Mouse (Mus musculus) liver, embryonic 13.5 days (tissue): ENCODE data around the gene Med24. TPM values are rescaled to one million over a fixed set of nuclear protein-coding genes. Genes with fewer than 3 reads are reported as not detected.

Source experiments
- ATAC-seq: fragments of 200-750 bp; cut with Nextera tagmentation; 2 replicates; pipeline ENCODE4 v1.8.0; 2017; ENCODE audit warnings: low read depth, mild to moderate bottlenecking, moderate number of reproducible peaks, moderate library complexity
- DNase-seq: peaks from one replicate; pipeline ENCODE4 v3.0.0; 2022
- H3K27ac ChIP-seq: fragments of 300-500 bp; sonication (generic); 2 replicates; pipeline ENCODE4 v1.5.1; 2015; ENCODE audit warnings: moderate library complexity, mild to moderate bottlenecking, inconsistent platforms
- H3K27me3 ChIP-seq: fragments of 300-500 bp; sonication (generic); 2 replicates; pipeline ENCODE4 v1.6.1; 2015; ENCODE audit warnings: mild to moderate bottlenecking, inconsistent platforms
- H3K36me3 ChIP-seq: fragments of 300-500 bp; sonication (generic); 2 replicates; pipeline ENCODE4 v1.6.1; 2015; ENCODE audit warnings: mild to moderate bottlenecking, inconsistent platforms
- H3K4me1 ChIP-seq: fragments of 300-500 bp; sonication (generic); replicated peaks from 2 replicates; pipeline ENCODE4 v1.6.1; 2015; ENCODE audit warnings: inconsistent platforms
- H3K4me2 ChIP-seq: fragments of 300-500 bp; sonication (generic); 2 replicates; pipeline ENCODE4 v1.6.1; 2015; ENCODE audit warnings: inconsistent platforms, mild to moderate bottlenecking, moderate library complexity
- H3K4me3 ChIP-seq: fragments of 300-500 bp; sonication (generic); replicated peaks from 2 replicates; pipeline ENCODE4 v1.5.1; 2015; ENCODE audit warnings: mild to moderate bottlenecking, inconsistent platforms
- H3K9ac ChIP-seq: fragments of 300-500 bp; sonication (generic); 2 replicates; pipeline ENCODE4 v1.6.1; 2015; ENCODE audit warnings: mild to moderate bottlenecking, inconsistent platforms
- H3K9me3 ChIP-seq: fragments of 300-500 bp; sonication (generic); replicated peaks from 2 replicates; pipeline ENCODE4 v1.6.1; 2016; ENCODE audit warnings: inconsistent platforms
- WGBS: fragments of 180-500 bp; shearing (Covaris S2); methylation state at CpG from one replicate; pipeline ENCODE4 v1.1.7; 2015; ENCODE audit not compliant: insufficient replicate concordance; 5-methylcytosine and 5-hydroxymethylcytosine counted together
- polyA plus RNA-seq: library from polyadenylated mRNA; unstranded; fragments of >200 nt; fragmentation: Nextera tagmentation; extraction: Ambion mirVana; gene quantifications from 2 replicates; pipeline ENCODE4 v1.2.1, GENCODE M21; 2015

Med24 gene
- polyA plus RNA-seq, 1 experiment from 2014 or later, result 27.6 TPM

DNA sequence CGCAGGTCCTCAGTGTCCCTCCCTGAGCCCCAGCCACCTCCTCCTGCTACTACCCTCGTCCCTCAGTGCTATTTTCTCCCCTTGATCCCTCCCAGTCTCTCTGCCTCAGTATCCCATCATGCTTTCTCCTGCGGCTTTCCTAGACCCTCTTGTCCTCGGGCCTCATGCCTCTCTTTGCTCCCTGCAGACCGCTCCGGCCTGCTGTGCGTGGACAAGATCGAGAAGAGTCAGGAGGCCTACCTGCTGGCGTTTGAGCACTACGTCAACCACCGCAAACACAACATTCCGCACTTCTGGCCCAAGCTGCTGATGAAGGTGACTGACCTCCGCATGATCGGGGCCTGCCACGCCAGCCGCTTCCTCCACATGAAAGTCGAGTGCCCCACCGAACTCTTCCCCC lies 34.9 kb upstream of the Med24 start:
- H3K4me3 ChIP-seq, result no peak overlapping the region
- ATAC-seq (no peak), DNase-seq (no peak)
- H3K4me1 ChIP-seq, result peaks cover 65% of the 10 kb centered on the region
- no peaks in the 10 kb centered on the region for H3K9me3 ChIP-seq
- H3K27ac ChIP-seq, result peak overlapping the region; percentile 32
- H3K9ac ChIP-seq, result no peak overlapping the region
- H3K27me3 ChIP-seq, result no peaks in the 10 kb centered on the region
- 79% methylated on average over 18 of the region's 18 CpGs for WGBS
- peaks cover 58% of the 10 kb centered on the region for H3K36me3 ChIP-seq
- H3K4me2 ChIP-seq, result no peak overlapping the region

DNA sequence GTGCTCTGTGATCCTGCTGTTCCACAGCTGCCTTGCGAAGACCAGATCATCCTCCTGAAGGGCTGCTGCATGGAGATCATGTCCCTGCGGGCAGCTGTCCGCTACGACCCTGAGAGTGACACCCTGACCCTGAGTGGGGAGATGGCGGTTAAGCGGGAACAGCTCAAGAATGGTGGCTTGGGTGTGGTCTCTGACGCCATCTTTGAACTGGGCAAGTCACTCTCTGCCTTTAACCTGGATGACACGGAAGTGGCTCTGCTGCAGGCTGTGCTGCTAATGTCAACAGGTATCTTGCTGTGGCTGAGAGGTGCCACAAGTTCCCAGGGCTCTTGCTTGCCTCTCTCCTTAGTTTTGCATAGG lies 34.2 kb upstream of the Med24 start:
- H3K4me1 ChIP-seq, result peaks cover 59% of the 10 kb centered on the region
- no peak for ATAC-seq
- H3K9ac ChIP-seq, result no peak overlapping the region
- no peak overlapping the region for H3K4me2 ChIP-seq
- DNase-seq, result no peak
- H3K9me3 ChIP-seq, result no peaks in the 10 kb centered on the region
- no peaks in the 10 kb centered on the region for H3K27me3 ChIP-seq
- H3K36me3 ChIP-seq, result peaks cover 60% of the 10 kb centered on the region
- WGBS, result 83% methylated on average over 8 of the region's 8 CpGs
- no peak overlapping the region for H3K4me3 ChIP-seq
- peak overlapping the region; percentile 32; the same call in 1 of the 2 replicates for H3K27ac ChIP-seq

DNA sequence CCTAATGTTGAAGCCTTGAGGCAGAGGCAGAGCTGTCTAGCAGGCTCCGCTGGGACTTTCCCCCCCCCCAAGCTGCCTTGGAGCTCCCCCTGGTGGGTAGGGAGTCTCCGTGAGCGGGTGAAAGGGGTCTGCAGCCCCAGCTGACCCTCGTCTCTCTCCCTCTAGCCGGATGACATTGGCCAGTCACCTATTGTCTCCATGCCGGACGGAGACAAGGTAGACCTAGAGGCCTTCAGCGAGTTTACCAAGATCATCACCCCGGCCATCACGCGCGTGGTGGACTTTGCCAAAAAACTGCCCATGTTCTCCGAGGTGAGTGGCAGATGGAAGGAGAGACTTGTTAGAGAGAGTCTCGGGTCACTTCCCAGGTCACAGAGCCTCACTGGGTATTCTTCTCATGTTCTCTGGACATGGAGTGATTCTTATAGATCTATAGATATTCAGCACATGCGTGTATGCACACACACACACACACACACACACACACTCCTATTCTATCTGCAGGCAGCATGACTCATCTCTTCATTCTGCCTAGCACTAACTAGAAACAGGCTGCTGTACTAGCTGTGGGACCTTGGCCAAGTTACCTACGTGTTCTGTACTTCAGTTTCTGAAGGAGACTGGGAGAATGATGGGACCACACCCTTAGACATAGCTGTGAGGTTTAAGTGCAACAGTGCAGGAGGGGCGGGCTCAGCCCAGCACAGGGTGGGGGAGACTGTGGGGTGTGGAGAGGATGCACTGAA lies 33.7 kb upstream of the Med24 start:
- WGBS, result 69% methylated on average over 17 of the region's 17 CpGs
- Histone ChIP-seq H3K4me2 (no peak overlapping the region), H3K27me3 (no peaks in the 10 kb centered on the region), H3K9me3 (no peaks in the 10 kb centered on the region), H3K4me3 (no peak overlapping the region), H3K36me3 (peaks cover 64% of the 10 kb centered on the region), H3K9ac (no peak overlapping the region), H3K27ac (peak overlapping the region; percentile 32; the same call in 1 of the 2 replicates), H3K4me1 (peaks cover 54% of the 10 kb centered on the region)
- ATAC-seq, result no peak
- no peak for DNase-seq

DNA sequence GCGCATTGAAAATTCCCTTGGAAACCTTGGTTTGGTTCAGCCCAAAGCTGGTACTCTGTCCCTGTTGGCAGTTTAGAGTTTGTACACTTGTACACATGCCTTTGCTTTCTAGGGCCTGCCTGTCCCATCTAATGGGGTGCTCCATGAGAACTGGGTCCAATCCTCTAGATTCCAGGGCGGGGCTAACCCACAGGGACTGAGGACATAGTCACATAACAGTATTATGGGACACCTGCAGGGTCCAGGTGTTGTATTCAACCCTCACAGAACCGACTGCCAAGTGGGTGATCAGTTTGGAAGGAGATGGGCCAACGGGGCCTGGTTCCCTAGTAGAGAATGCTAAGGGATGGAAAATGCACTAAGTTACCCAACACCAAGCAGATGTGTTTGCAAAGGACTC lies 32.7 kb upstream of the Med24 start:
- 85% methylated on average over 4 of the region's 4 CpGs for whole genome bisulfite sequencing

DNA sequence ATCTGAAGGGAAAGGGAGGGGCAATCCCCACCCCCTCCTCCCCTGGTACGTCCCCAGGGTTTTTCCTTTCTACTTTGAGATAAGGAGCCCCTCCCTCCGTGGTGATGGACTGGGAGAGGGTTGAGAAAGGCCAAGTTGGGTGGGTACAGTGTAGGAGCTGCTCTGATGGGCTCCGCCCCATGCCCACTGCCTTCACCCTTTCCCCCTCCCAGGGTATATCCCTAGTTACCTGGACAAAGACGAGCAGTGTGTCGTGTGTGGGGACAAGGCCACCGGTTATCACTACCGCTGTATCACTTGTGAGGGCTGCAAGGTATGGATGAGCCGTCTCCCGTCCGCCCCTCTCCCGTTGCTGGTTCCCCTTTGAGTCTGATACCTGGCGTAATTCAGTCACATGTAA lies 27.5 kb upstream of the Med24 start:
- WGBS, result 48% methylated on average over 12 of the region's 12 CpGs
- DNase-seq (no peak), ATAC-seq (peak; percentile 67)
- H3K9me3 ChIP-seq, result no peaks in the 10 kb centered on the region
- peak overlapping the region; percentile 93 for H3K27ac ChIP-seq
- no peak overlapping the region for H3K4me3 ChIP-seq
- H3K4me1 ChIP-seq, result peaks cover 58% of the 10 kb centered on the region
- H3K27me3 ChIP-seq, result no peaks in the 10 kb centered on the region
- peak overlapping the region; percentile 60; the same call in 1 of the 2 replicates for H3K9ac ChIP-seq
- H3K36me3 ChIP-seq, result peaks cover 53% of the 10 kb centered on the region
- H3K4me2 ChIP-seq, result peak overlapping the region; percentile 50

More for the DNA sequence above, 32.7 kb upstream of the Med24 start:
- DNase-seq, result no peak
- no peak overlapping the region for H3K4me3 ChIP-seq
- H3K9ac ChIP-seq, result no peak overlapping the region
- H3K36me3 ChIP-seq, result peaks cover 74% of the 10 kb centered on the region
- no peak overlapping the region for H3K4me2 ChIP-seq
- no peaks in the 10 kb centered on the region for H3K9me3 ChIP-seq
- H3K27me3 ChIP-seq, result no peaks in the 10 kb centered on the region
- H3K4me1 ChIP-seq, result peaks cover 49% of the 10 kb centered on the region
- ATAC-seq, result no peak
- H3K27ac ChIP-seq, result no peak overlapping the region

DNA sequence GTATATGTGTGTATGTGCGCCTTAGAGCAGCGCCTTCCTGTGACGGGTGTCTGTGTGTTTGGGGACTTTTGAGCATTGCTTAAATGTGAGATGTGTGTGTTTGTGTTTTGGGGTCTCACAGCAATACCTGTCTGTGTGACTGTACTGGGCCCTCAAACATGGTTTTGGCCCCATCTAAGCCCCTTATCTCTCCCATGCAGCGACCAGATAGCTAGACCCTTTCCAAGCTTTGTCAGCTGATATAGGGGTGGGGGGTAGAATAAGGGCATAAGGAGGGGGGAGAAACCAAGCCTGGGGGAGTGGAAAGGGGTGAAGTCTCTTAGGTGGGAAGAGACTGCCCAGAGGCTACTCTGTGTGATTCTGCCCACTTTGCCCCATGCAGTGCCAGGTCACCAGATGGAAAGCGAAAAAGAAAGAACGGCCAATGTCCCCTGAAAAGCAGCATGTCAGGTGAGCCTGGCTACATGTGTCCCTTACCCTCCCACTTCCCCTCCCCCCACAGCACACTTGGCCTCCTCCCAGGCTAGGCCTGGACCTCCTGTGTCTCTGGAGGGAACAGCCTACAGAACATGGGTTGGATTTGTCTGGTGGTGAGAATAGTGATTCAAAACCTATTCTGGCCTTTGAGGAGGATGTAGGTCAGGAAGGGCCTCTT lies 26.6 kb upstream of the Med24 start:
- Histone ChIP-seq H3K36me3 (peaks cover 45% of the 10 kb centered on the region), H3K4me2 (peak overlapping the region; percentile 50), H3K4me1 (peaks cover 66% of the 10 kb centered on the region), H3K9ac (peak overlapping the region; percentile 60), H3K27ac (peak overlapping the region; percentile 93), H3K27me3 (no peaks in the 10 kb centered on the region), H3K9me3 (no peaks in the 10 kb centered on the region), H3K4me3 (no peak overlapping the region; the same call in 1 of the 2 replicates)
- peak; percentile 31 for ATAC-seq
- WGBS, result 56% methylated on average over 6 of the region's 6 CpGs
- DNase-seq, result no peak

DNA sequence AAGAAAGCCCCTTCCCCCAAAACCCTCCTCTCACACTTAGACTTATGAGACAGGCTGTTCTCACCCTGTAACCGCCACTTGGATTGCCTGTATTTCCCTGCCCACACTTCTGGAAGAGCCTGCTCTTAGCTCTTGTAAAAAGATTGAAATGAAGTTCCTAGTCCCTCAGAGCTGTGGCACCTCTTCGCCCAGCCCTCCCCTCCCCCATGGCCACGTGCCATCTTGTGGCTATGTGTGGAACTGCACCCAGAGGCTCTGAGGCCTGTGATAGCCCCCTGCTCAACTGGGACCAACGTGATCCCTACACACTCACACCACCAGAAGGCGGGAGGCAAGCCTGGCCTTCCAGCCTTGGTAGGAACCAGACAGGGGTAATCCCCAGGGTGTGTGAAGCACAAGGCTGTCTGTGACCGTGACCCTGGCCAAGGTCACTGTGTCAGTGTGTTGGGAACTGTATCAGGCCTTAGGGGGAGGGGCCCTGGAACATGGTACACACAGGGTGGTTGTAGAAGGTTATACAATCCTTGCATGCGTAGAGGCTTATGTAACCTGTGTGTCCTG lies 25.5 kb upstream of the Med24 start:
- peak; percentile 67 for DNase-seq
- Histone ChIP-seq H3K4me2 (peak overlapping the region; percentile 32), H3K27ac (peak overlapping the region; percentile 93), H3K4me1 (peaks cover 78% of the 10 kb centered on the region), H3K27me3 (no peaks in the 10 kb centered on the region), H3K9me3 (no peaks in the 10 kb centered on the region), H3K4me3 (no peak overlapping the region), H3K9ac (peak overlapping the region; percentile 53), H3K36me3 (peaks cover 33% of the 10 kb centered on the region)
- peak; percentile 35 for ATAC-seq
- WGBS, result 15% methylated on average over 7 of the region's 7 CpGs

DNA sequence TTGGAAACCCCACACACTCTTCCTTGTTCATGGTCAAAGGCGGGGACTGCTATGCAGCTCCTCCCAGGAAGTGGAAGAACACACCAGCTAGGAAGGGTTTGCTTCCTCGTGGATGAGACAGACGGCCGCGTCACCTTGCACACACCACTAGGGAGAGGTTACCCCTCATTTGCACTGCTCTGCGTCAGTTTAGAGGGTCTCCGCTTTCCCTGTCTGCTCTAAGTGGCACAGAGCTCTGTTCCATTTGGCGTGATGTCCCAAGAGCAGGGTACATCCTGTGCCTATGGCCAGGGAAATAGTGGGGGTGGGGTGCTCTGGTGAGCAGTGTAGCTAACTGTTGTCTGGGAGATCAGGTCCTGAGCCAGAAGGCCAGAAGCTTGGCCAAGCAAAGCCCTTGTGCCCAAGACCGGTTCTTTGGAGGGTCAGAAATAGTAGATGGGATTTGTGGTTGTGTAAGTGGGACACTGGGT lies 25.0 kb upstream of the Med24 start:
- DNase-seq (no peak), ATAC-seq (no peak)
- Histone ChIP-seq H3K9me3 (no peaks in the 10 kb centered on the region), H3K27me3 (no peaks in the 10 kb centered on the region), H3K4me2 (peak overlapping the region; percentile 29), H3K36me3 (peaks cover 33% of the 10 kb centered on the region), H3K4me1 (peaks cover 83% of the 10 kb centered on the region), H3K4me3 (no peak overlapping the region), H3K9ac (peak overlapping the region; percentile 53), H3K27ac (peak overlapping the region; percentile 93)
- 33% methylated on average over 9 of the region's 9 CpGs for WGBS

DNA sequence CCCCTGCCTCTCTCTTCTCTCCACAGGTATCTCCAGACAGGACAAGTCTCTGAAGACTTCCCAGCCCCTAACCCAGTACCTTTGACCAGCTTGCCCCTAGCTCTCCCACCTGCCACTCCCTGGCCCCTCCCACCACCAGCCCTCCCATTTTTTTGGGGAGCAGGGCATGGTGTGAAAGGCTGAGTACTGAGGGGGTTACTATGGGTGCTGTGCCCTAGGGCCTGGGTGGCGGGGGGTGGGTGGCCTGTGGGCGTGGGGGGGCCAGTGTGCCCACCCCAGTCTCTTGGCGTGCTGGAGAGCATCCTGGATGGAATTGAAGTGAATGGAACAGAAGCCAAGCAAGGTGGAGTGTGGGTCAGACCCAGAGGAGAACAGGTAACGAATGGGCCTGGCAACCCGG lies 24.0 kb upstream of the Med24 start:
- ATAC-seq (no peak), DNase-seq (no peak)
- Histone ChIP-seq H3K27me3 (no peaks in the 10 kb centered on the region), H3K4me2 (no peak overlapping the region), H3K4me3 (no peak overlapping the region), H3K27ac (peak overlapping the region; percentile 93), H3K9ac (peak overlapping the region; percentile 53; the same call in 1 of the 2 replicates), H3K9me3 (no peaks in the 10 kb centered on the region), H3K4me1 (peaks cover 92% of the 10 kb centered on the region), H3K36me3 (peaks cover 28% of the 10 kb centered on the region)
- WGBS, result 89% methylated on average over 5 of the region's 5 CpGs

DNA sequence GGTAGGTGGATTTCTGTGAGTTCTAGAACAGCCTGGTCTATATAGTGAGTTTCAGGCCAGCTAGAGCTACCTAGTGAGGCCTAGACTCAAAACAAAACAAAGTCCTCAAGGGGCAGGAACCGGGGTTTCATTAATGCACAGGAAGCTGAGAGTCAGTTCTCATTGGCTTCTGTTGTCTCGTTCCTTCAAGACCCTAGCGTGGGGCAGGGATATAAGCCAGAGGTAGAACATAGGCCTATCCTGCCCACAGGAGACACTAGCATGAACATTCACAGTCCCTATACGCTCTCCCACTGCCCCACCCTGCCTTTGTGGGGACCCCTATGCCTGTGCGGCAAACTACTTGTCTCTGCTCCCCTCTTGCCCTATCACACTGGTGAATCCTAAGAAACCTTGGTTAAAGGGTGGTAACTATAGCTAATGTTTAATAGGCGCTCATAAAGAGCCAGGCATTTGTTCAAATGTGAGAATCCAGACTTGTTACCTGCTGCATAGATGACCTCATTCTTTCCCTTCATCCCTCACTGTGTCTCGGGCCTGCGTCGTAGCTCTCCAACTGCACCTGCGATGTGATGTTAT lies 23.4 kb upstream of the Med24 start:
- no peak overlapping the region for H3K4me3 ChIP-seq
- ATAC-seq (no peak), DNase-seq (no peak)
- H3K4me1 ChIP-seq, result peaks cover 98% of the 10 kb centered on the region
- peak overlapping the region; percentile 72 for H3K9ac ChIP-seq
- WGBS, result 78% methylated on average over 10 of the region's 10 CpGs
- H3K27ac ChIP-seq, result peak overlapping the region; percentile 93
- H3K9me3 ChIP-seq, result no peaks in the 10 kb centered on the region
- no peaks in the 10 kb centered on the region for H3K27me3 ChIP-seq
- peaks cover 24% of the 10 kb centered on the region for H3K36me3 ChIP-seq
- H3K4me2 ChIP-seq, result peak overlapping the region; percentile 69

DNA sequence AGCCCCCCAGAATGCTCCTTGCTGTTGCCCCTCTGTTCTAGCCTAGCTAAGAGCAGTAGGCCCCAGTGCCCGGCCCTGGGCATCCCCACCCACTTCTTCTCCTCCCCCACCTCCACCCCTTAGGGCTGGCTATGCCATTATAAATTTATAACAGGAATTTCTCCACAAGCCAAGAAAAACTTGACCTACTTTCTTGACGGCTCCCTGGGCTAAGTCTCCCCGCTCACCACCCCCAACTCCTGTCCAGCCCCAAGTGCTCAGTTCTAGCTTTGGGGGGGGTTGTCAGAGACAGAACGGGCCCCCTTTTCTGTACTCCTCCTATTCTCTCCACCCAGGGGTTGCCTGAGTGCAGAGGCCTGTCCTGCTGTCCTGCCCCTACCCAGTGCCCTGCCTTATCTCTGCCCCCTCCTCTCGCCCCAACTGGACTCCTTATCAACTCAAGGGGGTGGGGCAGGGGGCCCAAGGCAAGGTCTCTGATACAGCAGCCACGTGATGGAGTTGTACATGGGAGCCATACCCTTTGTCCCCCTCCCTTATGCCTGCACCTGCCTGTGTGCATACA lies 22.1 kb upstream of the Med24 start:
- DNase-seq, result peak; percentile 77

More for the DNA sequence above, 22.1 kb upstream of the Med24 start:
- H3K27ac ChIP-seq, result peak overlapping the region; percentile 93
- peak overlapping the region; percentile 69 for H3K4me2 ChIP-seq
- peaks cover 99% of the 10 kb centered on the region for H3K4me1 ChIP-seq
- 6% methylated on average over 6 of the region's 6 CpGs for WGBS
- no peaks in the 10 kb centered on the region for H3K27me3 ChIP-seq
- peak overlapping the region; percentile 72 for H3K9ac ChIP-seq
- ATAC-seq, result peak; percentile 85
- H3K9me3 ChIP-seq, result no peaks in the 10 kb centered on the region
- H3K4me3 ChIP-seq, result peak overlapping the region; percentile 34
- H3K36me3 ChIP-seq, result peaks cover 16% of the 10 kb centered on the region
